Mouse (Mus musculus) heart, embryonic 11.5 days (tissue): ENCODE measurements around the gene Nub1. TPM values are rescaled to one million over a fixed set of nuclear protein-coding genes. Genes with fewer than 3 reads are reported as not detected.

ENCODE experiments used
- ATAC-seq: fragments of 200-750 bp; cut with Nextera tagmentation; replicated peaks from 2 replicates; pipeline ENCODE4 v1.8.0; 2017; ENCODE audit warnings: moderate library complexity; ENCODE audit not compliant: insufficient number of reproducible peaks, low FRiP score, low TSS enrichment
- H3K27ac ChIP-seq: fragments of 300-500 bp; sonication (generic); 2 replicates; pipeline ENCODE4 v1.5.1; 2014; ENCODE audit warnings: mild to moderate bottlenecking, low read depth, low read length
- H3K27me3 ChIP-seq: fragments of 300-500 bp; sonication (generic); 2 replicates; pipeline ENCODE4 v1.6.1; 2014; ENCODE audit warnings: mild to moderate bottlenecking, low read length, mixed read lengths; ENCODE audit not compliant: control insufficient read depth, insufficient read depth
- H3K36me3 ChIP-seq: fragments of 300-500 bp; sonication (generic); 2 replicates; pipeline ENCODE4 v1.6.1; 2014; ENCODE audit warnings: mild to moderate bottlenecking, low read length, moderate library complexity, mixed read lengths; ENCODE audit not compliant: control insufficient read depth, insufficient read depth
- H3K4me1 ChIP-seq: fragments of 300-500 bp; sonication (generic); 2 replicates; pipeline ENCODE4 v1.6.1; 2014; ENCODE audit warnings: low read length; ENCODE audit not compliant: control insufficient read depth, insufficient read depth
- H3K4me2 ChIP-seq: fragments of 300-500 bp; sonication (generic); 2 replicates; pipeline ENCODE4 v1.6.1; 2014; ENCODE audit warnings: mild to moderate bottlenecking, moderate library complexity
- H3K4me3 ChIP-seq: fragments of 300-500 bp; sonication (generic); 2 replicates; pipeline ENCODE4 v1.5.1; 2014; ENCODE audit warnings: low read depth, low read length
- H3K9ac ChIP-seq: fragments of 300-500 bp; sonication (generic); 2 replicates; pipeline ENCODE4 v1.6.1; 2014; ENCODE audit warnings: mild to moderate bottlenecking, low read depth, low read length, moderate library complexity
- H3K9me3 ChIP-seq: fragments of 300-500 bp; sonication (generic); replicated peaks from 2 replicates; pipeline ENCODE4 v1.6.1; 2016; ENCODE audit warnings: low read length; ENCODE audit not compliant: control insufficient read depth
- WGBS: fragments of 180-500 bp; shearing (Covaris S2); extraction: QIAGEN DNeasy Blood & Tissue Kit; methylation state at CpG from one replicate; pipeline ENCODE4 v1.1.7; 2014; ENCODE audit not compliant: insufficient replicate concordance; 5-methylcytosine and 5-hydroxymethylcytosine counted together
- polyA plus RNA-seq: library from polyadenylated mRNA; unstranded; fragments of >200 nt; fragmentation: Nextera tagmentation; extraction: Ambion mirVana; gene quantifications from 2 replicates; pipeline ENCODE4 v1.2.1, GENCODE M21; 2014

Nub1 gene
- polyA plus RNA-seq, 1 experiment from 2014 or later, result 28.2 TPM

DNA sequence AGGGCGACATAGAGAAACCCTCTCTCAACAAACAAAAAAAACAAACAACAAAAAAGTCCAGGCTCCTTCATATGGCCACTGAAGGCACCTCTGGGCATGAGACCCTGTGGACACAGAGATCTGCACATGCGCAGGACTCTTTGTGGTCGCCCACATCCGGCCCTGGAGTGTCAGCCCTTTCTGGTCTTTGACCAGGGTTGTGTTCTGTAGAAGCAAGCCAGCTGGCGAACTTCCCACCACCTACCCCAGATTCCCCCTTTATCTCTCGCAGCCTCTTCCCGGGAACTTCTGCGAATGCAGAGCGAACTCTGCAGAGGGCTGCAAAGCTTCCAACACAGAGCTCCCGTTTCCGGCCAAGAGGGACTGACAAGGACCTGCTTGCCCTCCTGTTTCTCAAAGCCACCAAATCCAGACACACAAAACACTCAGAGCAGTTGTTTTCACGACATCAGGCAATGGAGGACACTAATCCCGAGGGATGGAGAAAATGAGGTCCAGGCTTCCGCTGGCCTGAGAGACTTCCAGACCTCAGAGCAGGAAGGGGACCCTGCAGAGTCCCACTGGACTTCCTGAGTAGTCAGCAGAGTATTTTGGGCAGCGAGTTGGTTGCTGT, 53.9 kb downstream of the Nub1 start:
- H3K9me3 ChIP-seq, result no peaks in the 10 kb centered on the region
- no peaks in the 10 kb centered on the region for H3K27me3 ChIP-seq
- 16% methylated on average over 15 of the region's 15 CpGs for WGBS
- peak; percentile 56; the same call in 1 of the 2 replicates for ATAC-seq
- no peaks in the 10 kb centered on the region for H3K36me3 ChIP-seq
- peak overlapping the region; percentile 59 for H3K9ac ChIP-seq
- H3K4me2 ChIP-seq, result peak overlapping the region; percentile 48
- H3K4me3 ChIP-seq, result peak overlapping the region; percentile 22
- peaks cover 18% of the 10 kb centered on the region for H3K4me1 ChIP-seq
- peak overlapping the region; percentile 82 for H3K27ac ChIP-seq

DNA sequence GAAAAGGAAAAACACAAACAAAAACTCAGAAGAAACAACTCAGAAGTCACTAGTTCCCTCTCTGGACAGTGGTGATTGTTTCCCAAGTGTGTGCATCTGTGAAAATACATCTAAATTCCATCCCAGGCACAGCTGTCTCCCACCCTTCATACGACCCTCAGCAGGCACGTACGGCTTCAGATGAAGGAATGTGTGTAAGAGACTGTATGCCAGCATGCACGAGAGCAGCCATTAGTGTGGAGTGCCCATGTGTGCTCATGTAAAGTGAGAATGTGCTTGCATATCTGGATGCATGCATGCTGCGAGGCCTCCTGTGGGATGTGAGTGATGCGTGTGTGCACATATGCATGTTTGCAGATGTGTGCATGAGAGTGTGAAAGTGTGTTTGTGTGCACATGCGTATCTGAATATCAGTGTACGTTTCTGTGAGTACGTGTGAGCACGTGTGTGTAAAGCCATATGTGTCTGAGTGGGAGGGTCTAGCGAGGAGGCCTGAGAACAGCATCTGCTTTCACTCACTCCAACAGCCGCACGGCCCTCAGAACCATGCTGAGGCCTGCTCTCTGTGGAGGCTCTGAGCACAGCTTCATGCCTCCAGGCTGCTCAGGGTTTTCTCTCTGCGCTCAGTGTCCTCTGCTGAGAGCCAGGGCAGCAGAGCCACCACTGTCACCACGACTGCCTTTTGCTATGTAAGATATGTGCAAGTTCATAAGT, 56.0 kb downstream of the Nub1 start:
- ATAC-seq, result 0 out of 2 replicates have a peak, but pooled peaks have one; percentile 52
- H3K27me3 ChIP-seq, result no peaks in the 10 kb centered on the region
- 61% methylated on average over 15 of the region's 15 CpGs for WGBS
- no peak overlapping the region for H3K4me2 ChIP-seq
- H3K9ac ChIP-seq, result no peak overlapping the region
- no peaks in the 10 kb centered on the region for H3K36me3 ChIP-seq
- no peak overlapping the region for H3K27ac ChIP-seq
- no peaks in the 10 kb centered on the region for H3K9me3 ChIP-seq
- peaks cover 18% of the 10 kb centered on the region for H3K4me1 ChIP-seq
- no peak overlapping the region for H3K4me3 ChIP-seq

DNA sequence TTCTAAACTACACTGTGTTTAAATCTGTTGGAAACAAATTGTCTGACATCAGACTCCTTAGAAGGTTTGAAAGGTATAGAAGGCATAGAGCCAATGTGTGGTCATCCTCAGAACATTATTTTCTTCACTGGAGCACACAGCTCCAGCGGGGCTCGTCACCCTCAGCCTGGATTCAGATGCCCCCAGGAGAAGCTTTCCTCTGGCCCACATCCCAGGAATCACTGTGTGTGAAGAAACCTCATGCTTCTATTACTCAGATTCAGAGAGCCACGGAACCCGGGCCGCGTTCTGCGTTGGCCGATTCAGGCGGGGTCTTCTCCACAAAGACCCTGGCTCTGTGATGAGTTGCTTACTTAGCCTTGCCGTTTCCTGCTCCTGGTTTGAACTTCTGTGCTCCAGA, 58.6 kb downstream of the Nub1 start:
- Histone ChIP-seq H3K27ac (no peak overlapping the region), H3K36me3 (no peaks in the 10 kb centered on the region), H3K4me3 (no peak overlapping the region), H3K9ac (no peak overlapping the region), H3K4me2 (no peak overlapping the region), H3K4me1 (peaks cover 23% of the 10 kb centered on the region), H3K9me3 (no peaks in the 10 kb centered on the region), H3K27me3 (no peaks in the 10 kb centered on the region)
- no peak for ATAC-seq
- 91% methylated on average over 10 of the region's 10 CpGs for WGBS

DNA sequence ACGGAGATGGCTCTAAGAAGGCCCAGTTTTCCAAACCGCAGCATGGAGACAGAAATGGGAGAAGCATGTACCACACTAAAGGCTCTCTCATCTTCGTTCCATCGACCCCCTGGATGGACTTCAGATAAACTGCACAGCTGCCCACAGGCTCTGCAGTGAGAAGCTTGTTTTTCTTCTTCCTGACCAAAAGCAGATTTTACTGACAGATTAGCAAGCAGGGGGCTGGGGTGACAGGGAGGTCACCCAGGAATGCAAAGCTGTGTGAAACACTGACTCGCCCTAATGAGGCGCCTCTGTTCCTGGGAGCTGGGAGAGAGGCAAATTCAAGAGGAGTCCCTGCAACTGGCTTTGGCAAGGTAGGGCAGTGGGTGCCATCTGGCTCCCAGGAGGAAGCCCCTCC, 62.2 kb downstream of the Nub1 start:
- Histone ChIP-seq H3K27me3 (no peaks in the 10 kb centered on the region), H3K36me3 (no peaks in the 10 kb centered on the region), H3K4me1 (peaks cover 31% of the 10 kb centered on the region), H3K9me3 (no peaks in the 10 kb centered on the region), H3K9ac (no peak overlapping the region), H3K4me3 (no peak overlapping the region), H3K4me2 (no peak overlapping the region), H3K27ac (no peak overlapping the region)
- no peak for ATAC-seq
- WGBS, result 15% methylated on average over 6 of the region's 6 CpGs

DNA sequence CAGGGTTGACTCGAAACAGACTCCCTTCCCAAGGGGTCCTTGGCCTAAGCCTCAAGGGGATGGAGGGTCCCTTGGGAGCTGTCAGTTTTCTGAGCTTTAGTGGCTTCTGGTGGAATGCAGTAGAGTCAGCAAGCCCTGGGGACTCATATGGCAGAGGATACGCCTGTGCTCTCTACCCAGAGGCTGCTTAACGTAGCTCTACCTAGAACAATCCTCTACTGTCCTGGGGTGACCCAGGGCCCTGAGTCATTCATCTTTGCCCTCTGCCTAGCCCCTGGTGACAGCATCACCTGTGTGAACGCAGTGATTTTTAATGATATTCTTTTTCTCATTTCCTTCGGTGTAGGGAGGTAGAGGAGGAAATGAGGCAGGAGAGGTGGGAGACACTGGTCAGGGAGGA, 64.4 kb downstream of the Nub1 start:
- 56% methylated on average over 5 of the region's 5 CpGs for WGBS
- ATAC-seq, result no peak
- H3K4me2 ChIP-seq, result peak overlapping the region; percentile 93
- H3K4me3 ChIP-seq, result no peak overlapping the region
- H3K36me3 ChIP-seq, result no peaks in the 10 kb centered on the region
- peak overlapping the region; percentile 1; the same call in 1 of the 2 replicates for H3K27ac ChIP-seq
- H3K9me3 ChIP-seq, result no peaks in the 10 kb centered on the region
- peaks cover 34% of the 10 kb centered on the region for H3K4me1 ChIP-seq
- peak overlapping the region; percentile 23; the same call in 1 of the 2 replicates for H3K9ac ChIP-seq
- no peaks in the 10 kb centered on the region for H3K27me3 ChIP-seq

DNA sequence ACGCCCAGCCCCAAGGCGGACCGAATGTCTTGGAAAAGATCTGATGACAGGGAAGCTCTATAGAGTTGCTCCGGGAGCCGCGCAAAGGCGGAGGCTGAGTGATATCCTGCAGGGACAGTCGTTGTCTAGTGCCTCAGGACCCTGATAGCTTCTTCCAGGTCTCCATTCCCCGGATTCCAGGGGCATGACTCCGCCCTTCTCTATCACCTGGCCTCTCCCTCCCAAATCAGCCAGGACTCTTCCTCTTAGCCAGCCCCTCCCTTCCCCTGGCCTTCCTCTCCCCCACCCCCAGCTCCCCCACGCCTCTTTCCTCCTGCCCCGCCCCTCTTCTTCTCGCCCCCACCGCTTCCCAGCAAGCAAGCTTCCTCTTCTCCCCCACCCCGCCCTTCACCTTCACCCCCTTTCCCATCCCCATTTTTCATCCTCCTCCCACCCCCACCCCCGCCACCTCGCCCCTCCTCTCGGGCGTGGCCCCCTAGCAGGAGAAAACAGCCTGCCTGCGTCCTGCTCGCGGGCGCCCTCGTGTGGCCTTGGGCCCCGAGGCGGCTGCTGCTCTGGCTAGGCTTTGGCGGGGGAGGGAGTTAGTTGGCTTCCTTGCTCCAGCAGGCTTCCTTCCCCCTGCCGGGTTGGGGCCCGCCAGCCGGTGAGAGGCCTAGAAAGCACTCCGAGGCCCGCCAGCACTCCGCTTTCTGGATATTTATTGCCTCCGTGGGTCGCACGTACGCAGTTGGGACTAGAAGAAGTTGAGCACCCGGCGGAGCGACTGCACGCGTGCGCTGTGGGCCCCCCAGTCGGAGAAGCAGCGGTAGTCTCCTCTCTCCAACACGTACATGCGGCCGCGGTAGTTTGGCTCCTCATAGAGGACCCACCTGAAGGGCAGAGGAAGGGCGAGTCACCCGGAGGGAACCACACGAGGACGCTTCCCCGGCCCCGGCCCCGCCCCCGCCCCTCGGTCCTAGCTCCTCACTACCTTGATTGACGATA, 65.3 kb downstream of the Nub1 start:
- H3K4me3 ChIP-seq, result peak overlapping the region; percentile 62
- no peaks in the 10 kb centered on the region for H3K9me3 ChIP-seq
- peak; percentile 70 for ATAC-seq
- peak overlapping the region; percentile 93 for H3K4me2 ChIP-seq
- peak overlapping the region; percentile 92 for H3K9ac ChIP-seq
- peak overlapping the region; percentile 95 for H3K27ac ChIP-seq
- no peaks in the 10 kb centered on the region for H3K27me3 ChIP-seq
- no peaks in the 10 kb centered on the region for H3K36me3 ChIP-seq
- WGBS, result under 1% methylated on average over 58 of the region's 59 CpGs
- peaks cover 37% of the 10 kb centered on the region for H3K4me1 ChIP-seq

DNA sequence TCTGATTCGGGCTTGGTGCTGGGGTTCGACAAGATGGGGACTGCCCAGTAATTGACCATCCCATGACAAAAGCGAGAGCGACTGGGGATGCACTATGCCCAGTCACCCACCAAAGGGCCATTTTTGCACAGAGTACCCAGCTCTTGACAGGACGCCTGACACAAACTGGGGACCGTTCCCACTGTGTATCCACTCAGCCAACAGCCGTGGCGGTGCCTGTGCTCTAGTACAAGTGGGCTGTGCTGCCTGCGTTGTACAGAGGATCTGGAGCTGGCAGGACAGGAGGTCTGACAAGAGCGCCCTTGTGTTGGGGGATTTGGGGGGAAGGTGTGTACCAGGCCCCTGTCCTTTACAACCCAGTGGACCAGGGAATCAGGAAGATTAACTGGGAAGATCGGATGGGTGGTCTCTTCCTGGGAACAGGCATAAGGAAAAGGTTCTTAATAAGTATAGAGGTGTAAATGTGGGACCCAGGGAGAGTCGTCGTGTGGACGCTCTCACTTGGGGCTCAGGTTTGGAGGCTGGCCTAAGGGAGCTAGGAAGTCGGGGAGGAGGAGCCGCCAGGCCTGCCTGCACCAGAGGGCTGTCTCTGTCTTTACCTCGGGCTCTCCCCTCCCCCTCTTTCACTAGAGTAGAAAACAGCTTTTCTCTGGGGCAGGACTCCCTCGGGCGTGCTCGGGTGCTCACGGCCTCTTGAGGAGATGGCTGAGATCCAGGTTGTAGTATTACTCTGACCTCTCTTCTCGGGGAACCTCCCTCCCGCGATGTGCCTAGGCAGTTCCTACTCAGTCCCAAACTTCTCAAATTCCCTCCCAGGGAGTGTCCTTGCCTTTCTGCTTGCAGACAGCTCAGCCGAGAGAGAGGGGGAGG, 66.2 kb downstream of the Nub1 start:
- peaks cover 39% of the 10 kb centered on the region for H3K4me1 ChIP-seq
- WGBS, result 2% methylated on average over 25 of the region's 25 CpGs

More for the DNA sequence above, 66.2 kb downstream of the Nub1 start:
- peak; percentile 56 for ATAC-seq
- Histone ChIP-seq H3K9me3 (no peaks in the 10 kb centered on the region), H3K9ac (peak overlapping the region; percentile 92), H3K36me3 (no peaks in the 10 kb centered on the region), H3K4me2 (peak overlapping the region; percentile 93), H3K4me3 (peak overlapping the region; percentile 62), H3K27ac (peak overlapping the region; percentile 95), H3K27me3 (no peaks in the 10 kb centered on the region)
